Mouse (Mus musculus) heart, postnatal 10 days (tissue): ENCODE data around the gene Gsto2. TPM values are rescaled to one million over a fixed set of nuclear protein-coding genes. Genes with fewer than 3 reads are reported as not detected.
A peak's percentile ranks its signal among the peaks of the same experiment; 100 is the strongest.

ENCODE experiments used
- DNase-seq, 2 experiments: peaks; one replicate each; pipeline ENCODE4 v3.0.0; 2021
- intact Hi-C: fragments of 180-260 bp; cut with DNase I; formaldehyde crosslinking; loops from one replicate; pipeline ENCODE4 v1.15.1; 2025
- microRNA-seq, 2 experiments: library from miRNA; unstranded; fragments of <30 nt; microRNA quantifications; one replicate each; pipeline ENCODE4 v1.2.0; 2022
- total RNA-seq, 2 experiments: library from RNA; stranded (reverse); gene quantifications; 2 replicates each; pipeline ENCODE4 v1.2.3; 2021

Gsto2 gene
- total RNA-seq, 2 experiments from 2014 or later = 1.8 to 2.6 TPM

GRCm38 (mm10) chr19:47915251-47915650 lies 49.9 kb downstream of the Gsto2 start:
- intact Hi-C loops = no loop called here
- DNase-seq = no peak

GRCm38 (mm10) chr19:47917396-47917795 lies 52.1 kb downstream of the Gsto2 start:
- DNase-seq = no peak
- intact Hi-C loops = no loop called here

GRCm38 (mm10) chr19:47918016-47918415 lies 52.7 kb downstream of the Gsto2 start:
- intact Hi-C loops = loop anchor here (2.0 kb wide), 2 partner anchors 15 to 31 kb away; no protein-coding TSS in a partner anchor
- DNase-seq = peak; percentile 38 to 42

- DNase-seq = no peak
- intact Hi-C loops = loop anchor here (2.0 kb wide), 2 partner anchors 16 to 32 kb away; no protein-coding TSS in a partner anchor
These were observed 53.2 kb downstream of the Gsto2 start for GRCm38 (mm10) chr19:47918455-47919101.

- intact Hi-C loops = loop anchor here (2.0 kb wide), 2 partner anchors 17 to 33 kb away; no protein-coding TSS in a partner anchor
These were observed 54.0 kb downstream of the Gsto2 start, which contains the start of the genes Cfap43 and Itprip for GRCm38 (mm10) chr19:47919126-47919965. Gene Cfap43 (minus strand): TSS chr19:47919287. Gene Itprip (minus strand): TSS chr19:47919299.

GRCm38 (mm10) chr19:47919966-47920375 lies 54.6 kb downstream of the Gsto2 start:
- peak; percentile 87 to 88 for DNase-seq
- intact Hi-C loops = loop anchor here (2.0 kb wide), 2 partner anchors 17 to 33 kb away; no protein-coding TSS in a partner anchor

More at GRCm38 (mm10) chr19:47919126-47919965, 54.0 kb downstream of the Gsto2 start, which contains the start of the genes Cfap43 and Itprip:
- DNase-seq = peak; percentile 92 to 93

- intact Hi-C loops = no loop called here
- DNase-seq = no peak
These were observed 60.5 kb downstream of the Gsto2 start for GRCm38 (mm10) chr19:47925819-47926218.

- intact Hi-C loops = no loop called here
- DNase-seq = no peak
These were observed 61.7 kb downstream of the Gsto2 start for GRCm38 (mm10) chr19:47927032-47927431.

- DNase-seq = no peak
- intact Hi-C loops = no loop called here
These were observed 63.7 kb downstream of the Gsto2 start for GRCm38 (mm10) chr19:47929043-47929442.

- peak; percentile 47 to 65 for DNase-seq
- intact Hi-C loops = loop anchor here (1.0 to 10.0 kb wide), 3 partner anchors 50 to 275 kb away; partner anchors contain the start of gene Sfr1
These were observed 66.8 kb downstream of the Gsto2 start for GRCm38 (mm10) chr19:47931982-47932638.

- no peak for DNase-seq
- intact Hi-C loops = loop anchor here (10.0 kb wide), 1 partner anchor 199 kb away; the partner anchor contains the start of gene Sfr1
These were observed 68.8 kb downstream of the Gsto2 start for GRCm38 (mm10) chr19:47934146-47934545.

GRCm38 (mm10) chr19:47934636-47935238 lies 69.4 kb downstream of the Gsto2 start:
- DNase-seq = no peak
- intact Hi-C loops = loop anchor here (10.0 kb wide), 1 partner anchor 200 kb away; the partner anchor contains the start of gene Sfr1

- intact Hi-C loops = loop anchor here (10.0 kb wide), 1 partner anchor 201 kb away; the partner anchor contains the start of gene Sfr1
These were observed 70.2 kb downstream of the Gsto2 start for GRCm38 (mm10) chr19:47935530-47935929.

More at GRCm38 (mm10) chr19:47935530-47935929, 70.2 kb downstream of the Gsto2 start:
- no peak for DNase-seq

Small RNAs within 50 kb of the gene (microRNA-seq; reads per million reads assigned to microRNA genes)
- 0 to 0.24 reads per million in 2 experiments for gene Gm22240

Other genes starting within 250 kb of the Gsto2 start
- under 1 TPM; 0.05 to 0.07 TPM for gene Col17a1, start 173.4 kb upstream of the Gsto2 start, total RNA-seq
- 10 to 100 TPM; 68.4 to 72.4 TPM for gene Sfr1, start 133.9 kb upstream of the Gsto2 start, total RNA-seq
- gene Gsto1, start 10.6 kb upstream of the Gsto2 start, total RNA-seq = 100 to 1,000 TPM; 106 to 117 TPM
- under 1 TPM in 1 of 2 experiments, not detected in 1; 0.24 TPM for gene Cfap43, start 53.8 kb downstream of the Gsto2 start, total RNA-seq
- gene Itprip, start 53.8 kb downstream of the Gsto2 start, total RNA-seq = 10 to 100 TPM; 11.1 to 13.3 TPM
- 1 to 10 TPM; 2.7 to 2.8 TPM for gene Cfap58, start 72.1 kb downstream of the Gsto2 start, total RNA-seq